Mouse (Mus musculus) left cerebral cortex, postnatal 4 days (tissue): ENCODE measurements around the gene Tmem158. TPM values are rescaled to one million over a fixed set of nuclear protein-coding genes. Genes with fewer than 3 reads are reported as not detected.

ENCODE experiments used
- DNase-seq: peaks from one replicate; pipeline ENCODE4 v3.0.0-alpha.2; 2022
- intact Hi-C: fragments of 180-260 bp; cut with DNase I; formaldehyde crosslinking; loops from one replicate; pipeline ENCODE4 v1.15.1; 2025
- total RNA-seq, 2 experiments: library from RNA; stranded (reverse); gene quantifications; 2 replicates each; pipeline ENCODE4 v1.2.3; 2021

Tmem158 gene
- total RNA-seq, 2 experiments from 2014 or later: 124 to 132 TPM

DNA sequence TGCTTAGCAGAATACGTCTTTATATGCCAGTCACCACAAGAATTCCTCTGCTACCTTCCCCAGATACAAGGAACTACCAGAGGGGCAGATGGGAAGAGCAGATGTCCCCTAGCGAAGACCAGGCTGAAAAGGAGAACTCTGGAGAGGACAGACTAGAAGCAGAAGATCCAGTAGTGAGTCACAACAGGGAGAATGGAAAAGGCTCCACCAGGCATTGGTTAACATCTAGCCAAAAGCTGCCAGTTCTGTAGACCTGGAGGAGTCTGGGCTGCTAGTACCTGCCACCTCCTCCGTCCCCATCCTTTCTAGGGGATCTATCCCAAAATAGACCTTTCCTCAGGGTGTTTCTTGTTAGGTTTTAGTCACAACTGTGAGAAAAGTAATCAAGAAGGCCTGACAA, 4.8 kb downstream of the Tmem158 start:
- no peak for DNase-seq
- intact Hi-C loops: no loop called here

DNA sequence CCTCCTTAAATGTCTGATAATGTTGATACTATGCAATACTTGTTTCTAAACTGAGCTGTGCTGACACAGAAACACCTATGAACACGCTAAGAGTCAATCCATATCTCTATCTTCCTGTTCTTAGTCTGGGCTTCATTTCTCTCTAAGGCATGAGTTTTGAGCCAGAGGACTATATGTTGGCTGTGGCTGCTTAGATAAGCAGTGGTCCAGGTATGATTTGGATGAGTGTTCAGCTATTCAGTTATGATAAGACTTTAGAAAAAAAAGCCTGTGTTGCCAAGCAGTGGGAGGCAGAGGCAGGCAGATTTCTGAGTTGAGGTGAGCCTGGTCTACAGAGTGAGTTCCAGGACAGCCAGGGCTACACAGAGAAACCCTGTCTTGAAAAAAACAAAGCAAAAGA, 12.6 kb downstream of the Tmem158 start:
- intact Hi-C loops: no loop called here
- DNase-seq: no peak

DNA sequence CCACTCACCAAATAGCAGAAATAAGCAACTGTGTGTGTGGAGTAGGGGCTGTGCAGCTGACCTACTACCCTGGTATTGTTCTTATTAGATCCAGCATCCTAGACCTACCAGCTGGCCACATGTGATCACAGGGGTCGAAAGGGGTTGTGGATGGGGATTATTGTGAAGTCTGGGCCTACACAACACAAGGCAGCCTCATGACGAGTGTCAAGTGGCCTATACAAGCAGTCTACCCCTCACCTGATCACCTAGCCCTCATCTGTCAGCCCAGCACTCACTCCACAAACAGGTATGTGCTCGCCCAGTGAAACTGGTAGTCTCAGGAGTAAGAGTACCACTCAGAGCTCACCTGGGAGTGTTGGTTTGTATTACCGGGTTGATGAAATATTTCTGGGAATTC, 15.4 kb downstream of the Tmem158 start:
- intact Hi-C loops: no loop called here
- DNase-seq: no peak

DNA sequence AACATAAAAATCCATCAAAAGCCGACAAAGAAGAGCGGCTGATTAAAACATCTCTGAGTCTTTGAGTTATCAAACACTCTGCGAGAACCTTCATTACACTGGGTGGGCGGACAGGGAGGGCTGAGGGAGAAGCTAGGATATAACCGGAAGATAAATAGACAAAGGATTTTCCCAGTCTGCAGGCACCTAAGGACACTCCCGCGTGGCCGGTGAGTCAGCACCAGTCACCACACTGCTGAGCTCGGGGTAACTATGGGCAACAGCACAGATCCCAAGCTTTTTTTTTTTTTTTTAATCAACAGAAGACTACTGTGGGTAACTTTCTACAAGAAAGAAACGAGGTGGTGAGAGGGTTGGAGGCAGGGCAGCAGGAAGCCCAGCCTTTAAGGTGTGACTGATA, 16.6 kb downstream of the Tmem158 start:
- intact Hi-C loops: no loop called here
- no peak for DNase-seq

DNA sequence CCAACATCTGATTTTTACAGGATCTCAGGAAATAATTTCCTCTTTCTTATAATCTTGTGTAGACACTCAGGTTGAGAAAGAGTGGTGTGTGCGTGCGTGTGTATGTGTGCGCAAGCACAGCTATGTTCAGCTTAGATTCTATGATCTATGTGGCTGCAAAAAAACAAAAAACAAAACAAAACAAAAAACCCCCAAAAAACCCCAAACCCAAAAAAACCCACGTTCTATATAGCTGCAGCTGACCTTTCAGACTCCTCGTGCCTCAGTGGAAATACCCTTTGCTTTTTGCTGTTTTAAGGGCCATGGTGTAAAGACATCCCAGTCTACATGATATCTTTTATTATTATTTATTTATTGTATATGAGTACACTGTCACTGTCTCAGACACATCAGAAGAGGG, 19.4 kb downstream of the Tmem158 start:
- no peak for DNase-seq

DNA sequence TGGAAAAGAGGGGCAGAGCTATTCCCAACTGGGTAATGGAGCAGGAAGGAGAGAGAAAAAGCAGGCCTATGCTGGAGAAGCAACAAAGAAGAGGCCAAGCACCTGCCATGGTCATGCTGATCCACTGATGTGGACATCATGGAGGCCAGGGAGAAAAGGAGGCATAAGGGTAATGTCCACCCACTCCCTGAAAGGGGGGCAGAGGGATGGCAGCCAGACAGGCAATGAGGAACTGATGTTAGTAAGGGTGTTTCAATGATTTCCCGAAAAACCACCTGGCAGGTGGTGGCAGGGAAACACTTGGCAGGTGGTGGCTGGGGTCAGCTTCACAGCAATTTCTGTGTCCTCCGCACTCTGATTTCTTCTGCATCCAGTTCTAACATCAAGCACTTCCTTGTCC, 19.8 kb downstream of the Tmem158 start:
- no peak for DNase-seq
- intact Hi-C loops: no loop called here

More for the DNA sequence above, 19.4 kb downstream of the Tmem158 start:
- intact Hi-C loops: no loop called here

DNA sequence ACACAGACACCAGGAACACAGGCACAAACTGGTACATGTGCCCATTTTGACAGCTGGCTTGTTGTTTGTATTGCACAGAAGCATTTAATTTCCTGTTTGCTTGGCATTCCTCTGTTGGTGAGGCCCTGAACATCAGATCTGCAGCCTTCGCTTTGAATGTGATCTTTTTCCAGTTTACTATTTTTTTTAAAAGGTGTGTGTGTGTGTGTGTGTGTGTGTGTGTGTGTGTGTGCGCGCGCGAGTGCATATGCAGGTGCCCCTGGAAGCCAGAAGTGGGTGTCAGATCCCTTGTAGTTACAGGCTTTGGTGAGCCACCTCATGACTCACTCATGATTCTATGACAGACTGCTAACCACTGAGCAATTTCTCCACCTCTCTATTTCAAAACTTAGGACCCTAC, 20.3 kb downstream of the Tmem158 start:
- intact Hi-C loops: no loop called here
- DNase-seq: no peak

DNA sequence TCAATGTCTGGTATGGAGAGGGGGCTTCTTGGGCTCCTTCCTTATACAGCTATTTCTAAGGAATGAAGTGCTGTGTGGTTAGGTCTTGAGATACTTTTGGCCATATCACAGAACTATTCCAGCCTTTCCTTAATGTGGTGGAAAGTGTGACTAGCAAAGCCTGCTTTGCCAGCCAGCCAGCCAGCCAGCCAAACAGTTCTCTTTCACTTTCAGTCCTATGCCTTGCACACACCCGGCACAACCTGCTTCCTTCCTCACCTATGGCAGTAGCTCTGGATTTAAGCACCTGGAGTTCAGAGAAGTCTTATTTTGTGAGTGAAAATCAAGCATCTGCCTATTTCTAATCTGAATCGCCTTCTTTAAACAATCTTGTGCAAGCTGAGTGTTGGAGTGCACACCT, 20.9 kb downstream of the Tmem158 start:
- intact Hi-C loops: no loop called here
- DNase-seq: no peak

DNA sequence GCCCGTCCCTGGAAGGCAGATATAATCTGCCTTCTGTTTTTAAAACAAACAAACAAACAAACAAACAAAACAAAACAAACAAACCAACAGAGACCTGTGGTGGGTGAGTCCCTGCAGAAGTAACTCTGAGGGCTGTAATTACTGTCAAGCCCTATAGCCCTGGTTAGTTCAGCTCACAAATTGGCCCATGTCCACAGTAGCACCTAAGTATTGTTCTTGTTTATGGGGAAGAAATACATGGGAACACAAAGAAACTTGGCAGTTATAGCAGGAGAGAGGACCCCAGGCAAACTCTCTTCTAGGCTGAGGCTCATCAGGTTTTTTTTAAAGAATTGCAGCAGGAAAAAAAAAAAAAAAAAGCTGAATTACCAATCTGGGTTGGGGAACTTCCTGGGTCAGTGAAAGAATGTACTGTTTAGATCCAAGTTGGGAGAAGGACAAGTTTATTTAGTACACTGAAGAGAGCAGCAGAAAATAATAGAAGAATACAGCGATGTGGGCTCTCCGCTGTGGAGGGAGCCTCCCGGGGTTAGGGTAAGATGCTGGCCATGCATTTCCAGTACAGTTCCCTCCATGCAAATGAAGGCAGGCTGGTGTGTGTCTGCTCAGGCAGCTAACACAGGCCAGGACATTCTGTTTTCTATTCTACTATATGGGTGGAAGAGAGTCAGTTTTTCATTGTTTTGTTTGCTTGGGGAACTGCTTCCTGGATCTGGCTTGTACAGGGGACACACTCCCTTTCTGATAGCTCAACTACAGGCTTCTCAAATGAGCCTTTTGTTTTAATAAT, 22.1 kb downstream of the Tmem158 start:
- no peak for DNase-seq

DNA sequence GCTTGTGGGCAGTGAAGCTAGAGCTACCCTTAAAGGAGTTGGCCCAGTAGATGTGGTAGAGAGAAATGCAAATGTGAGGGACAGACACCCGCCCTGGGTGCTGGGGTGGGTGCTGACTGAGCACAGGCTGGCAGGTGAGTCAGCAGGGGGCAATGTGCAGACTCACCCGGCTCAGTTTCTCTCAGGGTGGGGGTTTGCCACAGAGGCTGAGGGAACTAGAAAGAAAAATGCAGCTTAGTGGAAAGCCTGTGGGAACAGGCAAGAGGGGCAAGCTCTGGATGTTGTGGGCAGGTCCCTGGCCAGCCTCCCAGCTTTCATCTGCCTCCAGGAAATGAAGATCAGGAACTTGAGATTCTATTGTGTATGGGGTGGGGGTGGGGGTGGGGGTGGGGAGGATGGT, 22.8 kb downstream of the Tmem158 start:
- intact Hi-C loops: no loop called here
- DNase-seq: peak; percentile 24

More for the DNA sequence above, 22.1 kb downstream of the Tmem158 start:
- intact Hi-C loops: no loop called here

DNA sequence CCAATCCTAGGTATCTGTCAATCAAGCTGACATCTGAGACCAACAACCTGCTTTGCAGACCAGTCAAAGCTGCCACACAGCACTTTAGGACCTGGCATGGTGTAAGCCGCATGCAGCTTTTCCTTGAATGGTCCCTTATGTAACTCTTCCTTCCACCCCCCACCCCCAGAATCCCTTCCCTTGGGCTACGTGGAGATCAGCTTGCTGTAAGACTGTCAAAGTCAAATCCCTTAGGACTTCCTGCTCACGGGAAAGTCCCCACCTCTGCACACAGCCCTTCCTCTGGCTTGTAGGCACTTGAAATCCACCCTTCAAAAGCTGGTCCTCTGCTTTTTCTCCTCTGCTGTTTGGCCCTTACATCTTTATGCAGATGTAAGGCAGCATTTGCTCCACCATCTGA, 24.9 kb downstream of the Tmem158 start:
- intact Hi-C loops: no loop called here
- DNase-seq: no peak

DNA sequence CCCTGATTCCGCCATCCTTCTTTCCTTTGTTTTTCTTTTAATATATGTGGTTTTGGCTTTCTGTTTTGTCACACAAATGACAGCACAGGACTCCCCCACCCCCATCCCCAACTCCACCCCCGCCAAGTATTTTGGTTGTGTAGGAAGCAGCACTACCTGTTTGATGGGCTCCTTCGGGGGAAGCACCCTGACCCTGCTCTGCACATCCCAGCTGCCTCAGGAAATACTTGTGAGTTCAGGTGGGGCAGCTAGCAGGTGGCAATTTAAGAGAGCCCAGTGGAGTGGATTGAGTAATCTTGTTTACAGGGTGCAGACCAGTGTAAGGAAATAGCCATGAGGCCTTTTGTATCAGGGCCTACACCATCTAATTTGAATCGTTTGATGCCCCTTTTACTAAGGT, 30.7 kb downstream of the Tmem158 start:
- no peak for DNase-seq
- intact Hi-C loops: no loop called here

DNA sequence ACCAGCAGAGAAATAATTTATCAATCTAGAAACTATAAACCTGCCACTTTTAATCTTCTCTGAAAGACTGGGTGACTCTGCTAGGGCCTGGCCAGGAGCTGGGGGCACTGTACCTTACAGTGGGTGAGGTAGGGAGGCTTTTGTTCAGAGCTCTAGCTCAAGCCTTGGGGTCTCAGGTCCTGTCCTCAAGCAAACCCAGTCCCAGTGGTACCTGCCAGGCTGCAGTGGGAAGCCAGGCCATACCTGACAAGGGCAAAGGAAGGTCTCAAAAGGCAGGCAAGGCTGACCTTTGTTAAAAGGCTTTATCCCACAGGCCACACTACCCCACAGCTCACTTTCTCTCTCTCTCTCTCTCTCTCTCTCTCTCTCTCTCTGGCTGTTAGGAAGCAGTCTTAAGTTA, 31.9 kb downstream of the Tmem158 start:
- intact Hi-C loops: no loop called here
- DNase-seq: no peak

DNA sequence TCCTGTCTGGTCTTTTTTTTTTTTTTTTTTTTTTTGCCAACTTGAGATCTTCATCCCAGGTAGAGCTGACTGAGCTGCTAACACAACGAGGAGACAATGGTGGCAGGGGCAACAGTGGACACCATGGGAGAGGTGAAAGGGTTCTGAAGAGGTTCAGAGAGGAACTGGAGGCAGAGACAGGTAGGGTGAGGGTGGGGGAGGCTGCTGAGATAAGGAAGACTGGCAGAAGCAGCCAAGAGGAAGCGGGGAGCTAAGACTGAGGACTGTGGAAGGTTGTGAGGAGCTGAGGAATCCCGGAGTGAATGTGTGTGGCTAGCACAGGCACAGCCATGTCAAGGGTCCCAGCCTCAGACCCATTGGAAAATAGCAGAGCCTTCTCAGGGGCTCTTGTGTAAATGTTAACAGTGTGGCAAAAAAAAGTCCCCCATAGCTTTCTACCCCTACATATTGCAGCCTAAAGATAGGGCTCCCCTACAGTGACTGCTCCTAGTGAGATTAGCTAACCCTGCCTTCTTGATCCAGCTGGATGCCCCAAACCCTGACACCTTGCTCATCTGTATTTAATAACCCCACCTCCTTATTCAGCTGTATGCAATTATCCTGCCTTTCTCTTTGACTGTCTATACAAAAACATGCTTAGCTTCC, 33.3 kb downstream of the Tmem158 start:
- no peak for DNase-seq
- intact Hi-C loops: no loop called here

DNA sequence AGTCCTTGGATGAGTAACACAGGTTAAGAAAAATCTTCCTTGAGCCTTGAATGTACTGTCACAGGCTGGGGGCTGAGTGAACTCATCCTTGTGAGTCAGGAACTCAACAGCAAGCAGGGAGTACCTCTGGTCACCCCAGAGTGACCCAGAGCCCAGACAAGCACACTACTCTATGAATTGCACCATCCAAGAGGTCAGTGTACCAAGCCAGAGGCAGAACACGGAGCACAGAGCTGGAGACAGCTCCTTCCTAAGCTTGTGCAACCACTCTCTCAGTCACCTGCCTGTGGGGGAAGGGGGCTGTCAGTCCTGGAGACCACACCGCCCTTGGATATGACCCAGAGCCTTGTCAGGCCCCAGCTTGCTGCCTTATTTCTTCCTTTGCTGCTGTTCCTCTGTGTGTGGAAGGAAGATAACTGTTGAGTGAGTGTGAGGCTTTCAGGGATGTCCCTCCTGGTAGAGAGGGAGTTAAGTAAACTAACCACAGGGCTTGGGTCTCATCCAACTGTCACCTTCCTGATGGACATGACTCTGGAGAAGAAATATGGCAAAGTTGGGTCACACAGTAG, 35.6 kb downstream of the Tmem158 start:
- intact Hi-C loops: no loop called here
- DNase-seq: no peak

DNA sequence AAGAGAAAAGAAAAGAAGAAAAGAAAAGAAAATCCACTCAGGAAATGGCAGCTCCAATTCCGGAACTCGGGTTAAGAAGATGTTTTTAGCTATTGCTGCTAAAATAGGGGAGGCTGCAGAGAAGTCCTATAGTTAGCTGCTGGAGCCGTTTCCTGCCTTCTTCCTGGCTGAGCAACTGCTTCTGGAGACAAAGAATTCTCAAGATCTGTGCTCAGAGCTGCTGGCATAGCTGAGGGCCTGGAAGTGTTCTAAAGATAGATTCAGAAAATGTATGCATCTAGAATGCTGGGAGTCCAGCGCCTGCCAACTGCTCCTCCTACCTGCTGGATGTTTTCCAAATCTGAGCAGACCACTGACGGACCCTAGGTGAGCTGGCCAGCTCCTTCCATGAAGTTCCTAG, 40.7 kb downstream of the Tmem158 start:
- intact Hi-C loops: no loop called here
- DNase-seq: no peak

DNA sequence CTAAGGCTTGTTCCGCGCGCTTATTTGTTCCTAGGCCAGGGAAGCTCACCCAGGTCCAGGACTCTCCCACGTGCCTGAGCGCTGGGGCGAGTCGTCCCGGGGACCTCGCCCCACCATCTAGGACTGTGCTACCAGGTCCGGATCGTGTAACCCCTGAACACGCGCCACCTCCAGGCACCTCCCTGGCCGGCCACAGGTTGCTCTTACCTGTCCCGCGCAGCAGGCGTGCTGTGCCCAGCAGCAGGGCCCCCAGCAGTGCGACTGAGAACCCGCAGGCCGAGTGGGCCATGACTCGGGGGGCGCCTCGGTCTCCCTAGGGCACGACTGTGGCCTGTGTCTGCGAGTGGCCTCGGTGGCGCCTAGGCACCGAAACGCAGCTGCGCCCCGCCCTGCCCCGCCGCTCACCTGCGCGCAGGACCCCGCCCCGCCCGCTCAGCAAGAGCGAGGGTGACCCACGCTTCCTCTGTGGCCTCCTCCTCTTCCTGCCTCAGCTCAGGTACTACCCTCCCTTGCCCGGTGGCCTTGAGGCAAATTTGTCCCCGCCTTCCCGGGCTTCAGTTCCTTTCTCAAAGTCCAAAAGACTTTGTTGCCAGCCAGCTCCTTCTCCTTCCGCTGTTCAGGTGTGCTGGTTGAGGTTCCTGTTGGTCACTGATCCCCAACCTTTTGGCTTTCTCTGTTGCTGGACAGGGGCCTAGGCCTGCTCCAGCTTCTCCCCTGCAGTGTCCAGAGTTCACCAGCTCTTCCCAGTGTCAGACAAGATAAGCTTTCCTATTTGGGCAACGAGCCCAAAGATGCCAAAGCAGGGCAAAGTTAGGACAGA, 44.7 kb downstream of the Tmem158 start, which contains the start of gene Cdcp1:
Gene Cdcp1, minus strand, starts transcription at position 418 of the 820 bp plus-strand sequence.
- intact Hi-C loops: no loop called here
- no peak for DNase-seq

DNA sequence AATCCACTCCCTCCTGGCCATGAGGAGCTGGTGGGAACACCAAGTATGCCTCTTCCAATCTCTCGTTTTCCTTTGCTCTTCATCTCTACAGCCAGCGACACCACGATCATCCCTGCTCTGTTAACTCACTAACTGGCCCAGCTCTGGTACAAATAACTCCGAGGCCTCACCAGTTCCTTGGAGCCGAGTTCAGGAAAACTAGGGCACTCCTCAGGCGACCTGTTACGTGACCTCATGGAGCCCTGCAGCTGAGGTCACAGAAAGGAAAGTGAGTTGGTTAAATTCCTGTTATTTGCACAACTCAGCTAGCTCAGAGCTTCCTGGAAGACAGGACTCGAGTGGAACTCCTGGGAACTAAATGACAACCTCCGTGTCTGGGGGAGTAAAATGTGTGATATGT, 47.2 kb downstream of the Tmem158 start:
- DNase-seq: no peak
- intact Hi-C loops: no loop called here
